Mouse (Mus musculus) C2C12 (cell line): ENCODE measurements at regions not wholly inside any gene's neighbourhood (a gene's known extent, or its start where the extent isn't known, plus 50 kb on each side); places are given as distances from the start of the nearest gene placed in this dataset.

Source experiments
- CEBPB ChIP-seq: IDR thresholded peaks from one replicate; pipeline ENCODE4 v1.6.1; 2011; ENCODE audit warnings: low read depth, mild to moderate bottlenecking, control low read depth, moderate library complexity
- CTCF ChIP-seq: IDR thresholded peaks from one replicate; pipeline ENCODE4 v1.5.1; 2011; ENCODE audit not compliant: control insufficient read depth, insufficient read depth, insufficient read length
- MAX ChIP-seq: IDR thresholded peaks from one replicate; pipeline ENCODE4 v1.6.1; 2011; ENCODE audit warnings: mild to moderate bottlenecking, control low read depth
- MYOD1 ChIP-seq: IDR thresholded peaks from one replicate; pipeline ENCODE4 v1.6.1; 2011; ENCODE audit warnings: low read depth; ENCODE audit not compliant: control insufficient read depth, insufficient read length
- MYOG ChIP-seq: IDR thresholded peaks from one replicate; pipeline ENCODE4 v1.6.1; 2011; ENCODE audit not compliant: control insufficient read depth, insufficient read length; ENCODE audit errors: extremely low read depth
- USF1 ChIP-seq: IDR thresholded peaks from one replicate; pipeline ENCODE4 v1.6.1; 2011; ENCODE audit warnings: low read depth, mild to moderate bottlenecking, control low read depth, moderate library complexity

GRCm38 (mm10) chr1:137477239-137477638, 517.0 kb upstream of the Nr5a2 start:
- TF ChIP-seq CTCF (no peak), MYOD1 (no peak), USF1 (no peak), MAX (no peak), MYOG (no peak), CEBPB (no peak)
